Mouse (Mus musculus): ENCODE results near the gene Klk1b4. TPM values are rescaled to one million over a fixed set of nuclear protein-coding genes. Genes with fewer than 3 reads are reported as not detected.
A peak's percentile ranks its signal among the peaks of the same experiment; 100 is the strongest.
"Not testable (repeated sequence)": the region's sequence is repeated elsewhere in the genome, so short reads cannot be mapped to it uniquely, and the experiment has no call there.

The Klk1b4 gene
- polyA plus RNA-seq, 1 experiment from 2014 or later: not detected

DNA sequence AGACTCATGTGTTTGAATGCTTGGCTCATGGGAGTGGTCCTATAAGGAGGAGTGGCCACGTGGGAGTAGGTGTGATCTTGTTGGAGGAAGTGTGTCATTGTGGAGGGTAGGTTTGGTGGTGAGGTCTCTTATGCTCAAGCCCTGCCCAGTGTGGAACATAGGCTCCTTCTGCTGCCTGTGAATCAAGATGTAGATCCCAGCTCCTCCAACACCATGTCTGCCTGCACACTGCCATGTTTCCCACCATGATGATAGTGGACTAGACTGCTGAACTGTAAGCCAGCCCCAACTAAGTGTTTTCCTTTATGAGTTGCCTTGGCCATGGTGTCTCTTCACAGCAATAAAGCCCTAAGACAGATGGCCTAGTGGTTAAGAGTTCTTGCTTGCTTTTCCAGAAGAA is 36.8 kb downstream of the Klk1b4 start:
- Histone ChIP-seq H3K4me3 (ENCODE audit: inconsistent target) (no peak overlapping the region), H3K27ac (no peak overlapping the region), H3K79me2 (ENCODE audit: inconsistent target) (peaks cover 28% of the 10 kb centered on the region), H3K36me3 (ENCODE audit: inconsistent target) (no peaks in the 10 kb centered on the region)
- WGBS (ENCODE audit: missing documents): 14% methylated on average over 1 of the region's 1 CpGs

DNA sequence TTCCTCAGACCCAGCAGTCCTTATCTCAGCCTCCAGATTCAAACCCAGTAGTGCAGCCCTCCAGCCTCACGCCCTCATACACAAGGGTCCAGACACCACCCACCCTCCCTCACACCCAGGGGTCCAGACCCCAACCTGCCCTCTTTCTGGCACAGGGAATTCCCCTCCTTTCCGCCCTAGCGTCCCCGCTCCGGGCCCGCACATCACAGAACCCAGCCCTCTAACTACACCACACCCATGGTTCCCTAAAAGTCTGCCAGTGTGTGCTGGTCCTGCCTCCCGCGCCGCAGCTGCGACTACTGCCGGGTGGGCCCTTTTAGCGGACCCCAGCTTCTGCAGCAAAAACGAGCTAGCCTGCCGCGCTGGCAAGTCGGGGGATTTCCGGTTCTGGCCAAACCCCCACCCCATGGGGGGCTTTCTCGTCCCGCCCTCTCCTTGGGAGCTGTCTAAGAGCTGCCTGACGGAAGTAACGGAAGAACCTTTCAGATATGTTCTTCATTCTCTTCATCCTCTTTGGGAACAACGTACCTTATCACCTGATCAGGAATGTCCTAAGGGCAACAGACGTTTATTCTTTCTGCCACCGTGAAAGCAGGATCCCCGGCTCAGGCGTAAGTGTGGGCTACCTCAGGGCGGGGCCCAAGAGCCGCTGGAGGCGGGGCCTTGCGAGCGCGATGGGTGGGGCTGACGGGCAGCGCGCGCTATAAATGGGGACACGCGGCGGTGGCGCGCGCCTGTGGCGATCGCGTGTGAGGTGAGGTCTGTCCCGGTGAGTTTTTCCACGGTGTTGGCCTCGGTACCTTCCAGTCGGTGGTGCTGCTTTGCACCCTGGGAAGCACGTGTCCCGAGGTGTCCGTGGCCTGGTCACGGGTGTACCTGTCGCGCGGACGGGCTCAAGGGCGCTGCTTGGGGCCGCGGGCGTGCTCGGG is 39.1 kb downstream of the Klk1b4 start, which contains the start of the genes 1700028J19Rik and 2410002F23Rik:
Gene 1700028J19Rik, minus strand, starts transcription at position 641 of the 929 bp plus-strand sequence.
Gene 2410002F23Rik, plus strand, starts transcription at position 668 of the 929 bp plus-strand sequence.
- Histone ChIP-seq H3K79me2 (ENCODE audit: inconsistent target) (peaks cover 29% of the 10 kb centered on the region), H3K36me3 (ENCODE audit: inconsistent target) (peaks cover 17% of the 10 kb centered on the region; the same call in 1 of the 2 replicates), H3K27ac (peak within 1 kb of the TSS; percentile 89), H3K4me3 (ENCODE audit: inconsistent target) (peak within 1 kb of the TSS; percentile 96)
- under 1% methylated on average over 58 of the region's 62 CpGs for WGBS (ENCODE audit: missing documents)

DNA sequence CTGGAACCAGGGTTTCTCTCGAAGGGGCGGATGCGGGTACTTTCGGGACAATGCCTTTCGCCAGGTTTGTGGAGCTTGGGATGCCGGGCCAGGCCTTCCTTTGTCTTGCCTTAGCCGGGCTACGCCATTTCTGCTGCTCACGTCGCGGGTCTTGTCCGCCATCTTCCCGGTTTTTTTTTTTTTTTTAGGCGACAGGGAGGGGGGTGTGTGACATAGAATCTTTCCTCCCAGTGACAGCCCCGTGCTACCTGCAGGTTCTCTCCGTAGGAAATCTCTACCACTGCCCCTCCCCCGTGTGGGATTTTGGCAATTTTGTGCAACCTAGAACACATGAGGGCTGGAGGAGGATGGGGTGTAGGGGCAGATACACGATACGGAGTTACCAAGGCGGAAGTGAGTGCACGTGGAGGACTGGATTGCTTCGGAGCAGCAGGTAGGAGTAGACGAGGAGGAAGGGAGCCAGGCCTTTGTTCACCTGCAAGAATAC is 39.8 kb downstream of the Klk1b4 start:
- Histone ChIP-seq H3K79me2 (ENCODE audit: inconsistent target) (peaks cover 29% of the 10 kb centered on the region), H3K27ac (peak overlapping the region; percentile 46), H3K4me3 (ENCODE audit: inconsistent target) (peak overlapping the region; percentile 96), H3K36me3 (ENCODE audit: inconsistent target) (peaks cover 17% of the 10 kb centered on the region; the same call in 1 of the 2 replicates)
- WGBS (ENCODE audit: missing documents): under 1% methylated on average over 23 of the region's 23 CpGs

DNA sequence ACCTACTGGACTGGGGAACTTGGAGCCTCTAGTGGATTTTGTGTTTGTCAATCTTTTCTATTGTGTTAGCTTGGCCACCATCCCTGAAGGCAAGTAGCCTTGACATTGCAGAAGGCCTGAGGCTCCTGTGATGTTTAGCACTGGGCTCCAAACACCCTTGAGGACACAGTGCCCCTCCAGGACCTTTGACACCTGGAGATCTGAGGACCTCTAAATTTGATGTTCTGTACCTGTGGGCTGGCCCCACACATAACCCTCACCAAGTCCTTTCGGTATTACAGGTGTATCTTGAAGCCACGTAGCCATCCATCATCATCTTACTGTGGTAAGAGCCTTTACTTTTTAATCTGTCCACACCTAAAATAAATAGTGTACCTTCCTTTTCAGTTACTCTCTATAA is 40.7 kb downstream of the Klk1b4 start:
- no peak overlapping the region for H3K27ac ChIP-seq
- peaks cover 17% of the 10 kb centered on the region; the same call in 1 of the 2 replicates for H3K36me3 ChIP-seq (ENCODE audit: inconsistent target)
- WGBS (ENCODE audit: missing documents): 100% methylated on average over 2 of the region's 2 CpGs
- no peak overlapping the region for H3K4me3 ChIP-seq (ENCODE audit: inconsistent target)
- peaks cover 29% of the 10 kb centered on the region for H3K79me2 ChIP-seq (ENCODE audit: inconsistent target)

DNA sequence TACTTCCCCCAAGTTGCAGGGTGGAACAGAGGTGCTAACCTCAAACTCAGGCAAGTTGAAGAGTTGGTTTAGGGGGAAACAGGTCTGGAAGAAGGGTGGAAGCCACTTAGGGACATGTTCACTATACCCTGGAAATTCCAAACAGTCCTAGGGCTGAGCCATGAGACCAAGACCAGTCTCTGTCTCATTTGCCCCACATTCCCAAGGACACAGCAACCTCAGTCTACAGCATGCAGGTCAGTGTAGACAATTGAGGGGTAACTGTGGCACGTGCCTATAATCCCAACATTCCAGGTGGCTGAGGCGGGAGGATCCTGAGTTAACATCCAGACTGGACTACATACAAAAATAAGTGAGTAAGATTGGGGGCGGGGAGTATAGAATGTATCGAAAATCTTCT is 42.0 kb downstream of the Klk1b4 start:
- peaks cover 17% of the 10 kb centered on the region; the same call in 1 of the 2 replicates for H3K36me3 ChIP-seq (ENCODE audit: inconsistent target)
- peaks cover 29% of the 10 kb centered on the region for H3K79me2 ChIP-seq (ENCODE audit: inconsistent target)
- 83% methylated on average over 4 of the region's 4 CpGs for WGBS (ENCODE audit: missing documents)
- no peak overlapping the region for H3K4me3 ChIP-seq (ENCODE audit: inconsistent target)
- no peak overlapping the region for H3K27ac ChIP-seq

DNA sequence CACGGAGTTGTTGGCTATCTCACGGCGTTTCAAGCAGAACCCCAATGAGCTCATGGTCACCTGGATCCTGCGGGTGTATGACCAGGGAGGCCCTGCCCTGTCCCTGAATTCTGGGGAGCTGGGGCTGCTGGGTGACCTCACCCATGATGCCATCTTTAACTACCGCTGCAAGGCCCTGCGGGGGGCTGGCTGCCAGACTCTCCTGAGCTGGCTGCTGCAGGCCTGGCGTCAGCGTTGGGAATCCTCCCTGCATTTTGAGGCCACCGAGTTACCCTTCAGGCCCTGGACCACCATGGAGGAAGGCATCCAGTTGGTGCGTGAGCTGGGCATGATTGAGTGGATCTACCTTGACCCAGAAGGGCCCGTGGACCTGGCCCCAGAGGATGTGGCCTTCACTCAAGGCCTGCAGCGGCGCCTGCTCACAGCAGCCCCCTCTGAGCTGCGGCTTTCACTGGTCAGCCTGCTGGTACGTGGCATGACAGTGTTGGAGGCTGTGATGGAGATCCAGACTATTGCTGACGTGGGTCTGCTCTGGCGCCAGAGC is 43.6 kb downstream of the Klk1b4 start:
- not testable (repeated sequence) for H3K27ac ChIP-seq; H3K4me3 ChIP-seq (ENCODE audit: inconsistent target)
- Histone ChIP-seq H3K36me3 (ENCODE audit: inconsistent target) (peaks cover 17% of the 10 kb centered on the region; the same call in 1 of the 2 replicates), H3K79me2 (ENCODE audit: inconsistent target) (peaks cover 28% of the 10 kb centered on the region)
- WGBS (ENCODE audit: missing documents): 95% methylated on average over 14 of the region's 17 CpGs

DNA sequence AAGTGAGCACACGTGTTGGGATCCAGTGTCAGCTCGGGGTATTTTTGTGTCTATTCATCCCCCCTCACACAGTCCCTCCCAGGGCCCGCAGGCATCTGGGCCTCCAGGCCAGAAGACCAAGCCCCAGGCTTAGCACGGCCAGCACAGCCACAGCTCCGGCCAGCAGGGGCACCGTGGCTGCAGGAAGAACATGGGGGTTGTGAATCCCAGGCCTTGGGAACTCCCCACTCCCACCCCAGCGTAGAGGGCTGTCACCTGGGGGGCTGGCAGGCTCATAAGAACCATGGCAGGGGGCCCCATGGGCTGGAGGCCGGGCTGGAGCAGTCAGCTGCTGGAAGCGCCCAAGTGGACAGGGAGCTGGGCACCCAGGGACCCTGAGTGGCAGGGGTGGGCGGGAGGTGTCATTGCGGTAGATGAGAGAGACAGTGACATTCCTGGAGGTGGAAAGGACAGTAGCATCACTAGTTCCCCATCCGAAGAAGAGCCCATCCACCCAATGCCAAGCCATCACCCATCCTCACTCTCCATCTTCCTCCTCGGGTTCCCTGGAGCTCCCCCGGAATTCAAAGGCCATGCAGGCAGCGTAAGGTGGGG is 45.9 kb downstream of the Klk1b4 start:
- peaks cover 17% of the 10 kb centered on the region; the same call in 1 of the 2 replicates for H3K36me3 ChIP-seq (ENCODE audit: inconsistent target)
- 86% methylated on average over 15 of the region's 15 CpGs for WGBS (ENCODE audit: missing documents)
- no peak overlapping the region for H3K4me3 ChIP-seq (ENCODE audit: inconsistent target)
- no peak overlapping the region for H3K27ac ChIP-seq
- H3K79me2 ChIP-seq (ENCODE audit: inconsistent target): peaks cover 10% of the 10 kb centered on the region

DNA sequence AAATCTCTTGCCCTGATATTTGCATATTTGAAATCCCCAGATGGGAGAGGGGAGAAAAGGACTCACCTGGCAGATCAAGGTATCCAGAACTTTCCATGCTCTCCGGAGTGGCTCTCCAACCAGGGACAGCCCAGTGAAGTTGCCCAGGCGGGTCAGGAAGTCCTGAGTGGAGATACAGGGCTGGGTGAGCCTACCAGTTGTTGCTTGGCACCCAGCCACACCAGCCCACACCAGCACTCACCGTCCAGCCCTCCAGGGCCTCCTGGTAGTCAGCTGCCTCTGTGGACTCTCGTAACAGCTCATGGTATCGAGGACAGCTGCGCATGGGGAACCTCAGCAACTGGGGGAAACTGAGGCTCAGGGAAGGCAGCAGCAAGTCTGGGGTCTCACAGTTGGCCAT is 47.7 kb downstream of the Klk1b4 start:
- Histone ChIP-seq H3K27ac (no peak overlapping the region), H3K36me3 (ENCODE audit: inconsistent target) (peaks cover 9% of the 10 kb centered on the region; the same call in 1 of the 2 replicates), H3K4me3 (ENCODE audit: inconsistent target) (no peak overlapping the region), H3K79me2 (ENCODE audit: inconsistent target) (no peaks in the 10 kb centered on the region)
- 71% methylated on average over 6 of the region's 6 CpGs for WGBS (ENCODE audit: missing documents)

DNA sequence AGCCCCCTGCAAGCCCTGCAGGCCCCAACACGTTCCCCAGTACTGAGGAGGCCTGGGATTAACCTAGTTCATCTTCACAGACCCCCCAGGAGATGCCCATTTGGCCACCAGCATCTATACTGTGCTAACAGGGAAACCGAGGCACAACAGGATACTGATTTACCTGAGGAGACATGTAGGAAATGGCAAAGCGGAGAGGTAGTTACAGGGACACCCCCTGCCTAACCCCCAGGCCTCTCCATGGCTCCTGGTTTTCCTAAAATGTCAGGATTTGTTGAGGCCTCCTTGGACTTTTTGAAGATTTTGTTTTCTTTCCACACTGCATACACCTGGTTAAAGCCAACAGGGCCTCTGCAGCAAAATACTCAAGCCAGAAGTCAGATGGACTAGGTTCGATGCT is 50.0 kb downstream of the Klk1b4 start, which contains the start of gene Acp4:
Gene Acp4, minus strand, starts transcription at position 101 of the 400 bp plus-strand sequence.
- no peaks in the 10 kb centered on the region for H3K79me2 ChIP-seq (ENCODE audit: inconsistent target)
- no peaks in the 10 kb centered on the region for H3K36me3 ChIP-seq (ENCODE audit: inconsistent target)
- WGBS (ENCODE audit: missing documents): 86% methylated on average over 4 of the region's 4 CpGs
- no peak within 1 kb of the TSS for H3K4me3 ChIP-seq (ENCODE audit: inconsistent target)
- no peak within 1 kb of the TSS for H3K27ac ChIP-seq

DNA sequence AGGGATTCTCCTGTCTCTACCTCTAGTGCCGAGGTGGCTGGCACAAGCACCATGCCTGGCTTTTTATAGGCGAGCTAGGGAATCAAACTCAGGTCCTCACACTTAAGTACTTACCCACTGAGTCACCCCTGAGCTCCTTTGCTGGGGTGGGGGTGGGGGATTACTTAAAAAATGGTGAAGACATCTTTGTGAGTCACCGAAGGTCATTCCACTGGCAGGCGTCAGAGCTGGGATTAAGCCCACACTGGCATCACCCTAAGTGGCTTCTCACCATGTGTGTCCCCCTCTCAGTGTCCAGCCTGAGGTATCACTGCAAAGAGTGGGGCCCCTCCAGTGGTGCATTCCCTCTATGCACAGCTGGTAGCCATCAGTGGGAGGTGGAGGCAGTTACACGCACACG is 53.2 kb downstream of the Klk1b4 start:
- Histone ChIP-seq H3K4me3 (ENCODE audit: inconsistent target) (no peak overlapping the region), H3K36me3 (ENCODE audit: inconsistent target) (no peaks in the 10 kb centered on the region), H3K79me2 (ENCODE audit: inconsistent target) (no peaks in the 10 kb centered on the region), H3K27ac (no peak overlapping the region)
- 80% methylated on average over 5 of the region's 6 CpGs for WGBS (ENCODE audit: missing documents)

DNA sequence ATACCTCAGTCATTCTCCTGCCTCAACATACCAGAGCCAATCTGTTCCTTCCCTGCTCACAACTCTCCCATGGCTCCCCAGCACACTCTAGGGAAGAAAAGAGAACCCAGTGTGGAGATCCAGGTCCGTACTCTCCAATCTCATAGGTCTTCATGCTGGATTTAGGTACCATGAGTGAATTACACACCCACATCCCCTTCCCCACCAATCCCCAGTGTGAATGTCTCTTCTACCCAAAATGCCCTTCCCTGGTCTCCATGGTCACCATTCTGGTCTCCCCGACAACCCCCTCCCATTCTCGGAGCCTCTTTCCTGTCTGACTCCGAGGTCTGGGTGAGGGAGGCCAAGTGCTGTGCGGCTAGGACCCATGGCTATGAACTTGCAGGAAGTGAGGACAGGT is 53.9 kb downstream of the Klk1b4 start, which contains the start of gene Gm15517:
Gene Gm15517, plus strand, starts transcription at position 301 of the 400 bp plus-strand sequence.
- no peaks in the 10 kb centered on the region for H3K36me3 ChIP-seq (ENCODE audit: inconsistent target)
- H3K27ac ChIP-seq: no peak within 1 kb of the TSS
- no peak within 1 kb of the TSS for H3K4me3 ChIP-seq (ENCODE audit: inconsistent target)
- H3K79me2 ChIP-seq (ENCODE audit: inconsistent target): no peaks in the 10 kb centered on the region
- 34% methylated on average over 5 of the region's 5 CpGs for WGBS (ENCODE audit: missing documents)

Other genes starting within 250 kb of the Klk1b4 start
- gene Klk1b1, start 240.7 kb upstream of the Klk1b4 start, polyA plus RNA-seq (2018): 0.91 to 5.8 TPM (median 2.6 TPM) in 3 replicates
- 0.40 TPM in 1 of 3 replicates, not detected in the others for gene Klk1b9, start 231.4 kb upstream of the Klk1b4 start, polyA plus RNA-seq (2018)
- 8.0 to 74.1 TPM (median 17.4 TPM) in 3 replicates for gene Klk1b11, start 211.6 kb upstream of the Klk1b4 start, polyA plus RNA-seq (2018)
- not detected in 3 replicates for gene Klk1b26, start 195.3 kb upstream of the Klk1b4 start, polyA plus RNA-seq (2018)
- gene Klk1b27, start 155.1 kb upstream of the Klk1b4 start, polyA plus RNA-seq (2018): 0.66 to 0.87 TPM in 2 of 3 replicates, not detected in the other
- not detected in 3 replicates for gene Klk1b21, start 105.1 kb upstream of the Klk1b4 start, polyA plus RNA-seq (2018)
- gene Klk1b22, start 94.8 kb upstream of the Klk1b4 start, polyA plus RNA-seq (2018): not detected in 3 replicates
- gene Klk1b16, start 70.7 kb upstream of the Klk1b4 start, polyA plus RNA-seq (2018): not detected in 3 replicates
- gene Klk1b24, start 19.2 kb upstream of the Klk1b4 start, polyA plus RNA-seq (2018): not detected in 3 replicates
- not detected in 3 replicates for gene Klk1b3, start 9.2 kb upstream of the Klk1b4 start, polyA plus RNA-seq (2018)
- gene Klk1b5, start 8.5 kb downstream of the Klk1b4 start, polyA plus RNA-seq (2018): not detected in 3 replicates
- gene Klk1, start 17.9 kb downstream of the Klk1b4 start, polyA plus RNA-seq (2018): 0.30 TPM in 1 of 3 replicates, not detected in the others
- not detected in 3 replicates for gene Gm36864, start 28.7 kb downstream of the Klk1b4 start, polyA plus RNA-seq (2018)
- 0.33 to 0.97 TPM (median 0.36 TPM) in 3 replicates for gene 1700028J19Rik, start 39.3 kb downstream of the Klk1b4 start, polyA plus RNA-seq (2018)
- 11.6 to 24.3 TPM (median 20.5 TPM) in 3 replicates for gene 2410002F23Rik, start 39.3 kb downstream of the Klk1b4 start, polyA plus RNA-seq (2018)
- gene Acp4, start 49.9 kb downstream of the Klk1b4 start, polyA plus RNA-seq (2018): not detected in 3 replicates
- not detected in 3 replicates for gene Gm15517, start 54.0 kb downstream of the Klk1b4 start, polyA plus RNA-seq (2018)
- 0.06 to 0.12 TPM (median 0.09 TPM) in 3 replicates for gene Clec11a, start 99.5 kb downstream of the Klk1b4 start, polyA plus RNA-seq (2018)
- gene Shank1, start 102.8 kb downstream of the Klk1b4 start, polyA plus RNA-seq (2018): 0.02 TPM in 1 of 3 replicates, not detected in the others
- 0.11 TPM in 1 of 3 replicates, not detected in the others for gene Syt3, start 176.7 kb downstream of the Klk1b4 start, polyA plus RNA-seq (2018)
- gene 1700008O03Rik, start 178.4 kb downstream of the Klk1b4 start, polyA plus RNA-seq (2018): 0.16 TPM in 1 of 3 replicates, not detected in the others
- not detected in 3 replicates for gene Lrrc4b, start 221.6 kb downstream of the Klk1b4 start, polyA plus RNA-seq (2018)

Data from macrophage (primary cell).